Mouse (Mus musculus) ES-Bruce4 (cell line): ENCODE measurements around the gene Selenov. TPM values are rescaled to one million over a fixed set of nuclear protein-coding genes. Genes with fewer than 3 reads are reported as not detected.

Source experiments
- polyA plus RNA-seq: library from polyadenylated mRNA; stranded (reverse); fragments of >200 nt; gene quantifications from 2 replicates; pipeline ENCODE4 v1.2.4, GENCODE M21; 2011; ENCODE audit warnings: low read depth; ENCODE audit not compliant: missing spikeins, insufficient read depth, insufficient read length

Selenov gene
- polyA plus RNA-seq, 1 experiment: 3.2 TPM

Other genes with a start within 250 kb of the Selenov start
- 134 and 143 TPM in 2 replicates for gene Psmc4, start 241.1 kb downstream of the Selenov start, polyA plus RNA-seq
- 0.84 and 1.2 TPM in 2 replicates for gene Fcgbp, start 219.9 kb downstream of the Selenov start, polyA plus RNA-seq
- gene 9530053A07Rik, start 161.7 kb downstream of the Selenov start, polyA plus RNA-seq: 0.13 TPM in 1 of 2 replicates, not detected in the other
- 441 and 480 TPM in 2 replicates for gene Fbl, start 121.5 kb downstream of the Selenov start, polyA plus RNA-seq
- gene Dyrk1b, start 111.7 kb downstream of the Selenov start, polyA plus RNA-seq: 9.2 and 9.5 TPM in 2 replicates
- gene Eid2, start 23.3 kb downstream of the Selenov start, polyA plus RNA-seq: 17.2 and 17.3 TPM in 2 replicates
- gene Eid2b, start 13.4 kb downstream of the Selenov start, polyA plus RNA-seq: 8.5 and 8.8 TPM in 2 replicates
- gene Dll3, start 11.1 kb upstream of the Selenov start, polyA plus RNA-seq: 9.5 and 10.5 TPM in 2 replicates
- gene Timm50, start 20.9 kb upstream of the Selenov start, polyA plus RNA-seq: 70.5 and 76.4 TPM in 2 replicates
- 98.4 and 101 TPM in 2 replicates for gene Supt5, start 47.6 kb upstream of the Selenov start, polyA plus RNA-seq
- 1,972 and 2,086 TPM in 2 replicates for gene Rps16, start 59.5 kb upstream of the Selenov start, polyA plus RNA-seq
- gene Plekhg2, start 81.4 kb upstream of the Selenov start, polyA plus RNA-seq: 85.5 and 90.1 TPM in 2 replicates
- gene Zfp36, start 89.1 kb upstream of the Selenov start, polyA plus RNA-seq: 25.7 and 26.0 TPM in 2 replicates
- 16.6 and 18.1 TPM in 2 replicates for gene Med29, start 101.5 kb upstream of the Selenov start, polyA plus RNA-seq
- 88.7 and 96.2 TPM in 2 replicates for gene Paf1, start 101.8 kb upstream of the Selenov start, polyA plus RNA-seq
- gene Gmfg, start 146.3 kb upstream of the Selenov start, polyA plus RNA-seq: 37.6 and 45.2 TPM in 2 replicates
- 14.6 and 21.9 TPM in 2 replicates for gene Lrfn1, start 160.8 kb upstream of the Selenov start, polyA plus RNA-seq
- not detected in 2 replicates for gene Ifnl2, start 219.3 kb upstream of the Selenov start, polyA plus RNA-seq
- not detected in 2 replicates for gene Ifnl3, start 231.7 kb upstream of the Selenov start, polyA plus RNA-seq
- gene Sycn, start 249.7 kb upstream of the Selenov start, polyA plus RNA-seq: not detected in 2 replicates